Mouse (Mus musculus) small intestine, adult 2 months (tissue): ENCODE measurements around the gene Shc4. TPM values are rescaled to one million over a fixed set of nuclear protein-coding genes. Genes with fewer than 3 reads are reported as not detected.
A peak's percentile ranks its signal among the peaks of the same experiment; 100 is the strongest.

Source experiments
- H3K27ac ChIP-seq: fragments of 200-500 bp; 2 replicates; pipeline ENCODE4 v1.5.1; 2012; ENCODE audit warnings: low read depth, low read length, control low read depth, inconsistent platforms; ENCODE audit not compliant: insufficient read depth
- H3K27me3 ChIP-seq: fragments of 200-500 bp; 2 replicates; pipeline ENCODE4 v1.6.1; 2012; ENCODE audit warnings: mild to moderate bottlenecking, moderate library complexity, low read length, inconsistent platforms; ENCODE audit not compliant: control insufficient read depth, insufficient read depth
- H3K36me3 ChIP-seq: fragments of 200-500 bp; 2 replicates; pipeline ENCODE4 v1.6.1; 2012; ENCODE audit warnings: mild to moderate bottlenecking, low read length, control low read depth, inconsistent platforms; ENCODE audit not compliant: control insufficient read depth, insufficient read depth
- H3K4me1 ChIP-seq: fragments of 200-500 bp; 2 replicates; pipeline ENCODE4 v1.6.1; 2012; ENCODE audit warnings: low read length, inconsistent platforms, mixed read lengths; ENCODE audit not compliant: control insufficient read depth, insufficient read depth, insufficient read length
- H3K4me3 ChIP-seq: fragments of 200-500 bp; 2 replicates; pipeline ENCODE4 v1.5.1; 2012; ENCODE audit warnings: low read depth, mild to moderate bottlenecking, control low read depth, inconsistent platforms, low read length, moderate library complexity
- CTCF ChIP-seq: fragments of 200-500 bp; IDR thresholded peaks from 2 replicates; pipeline ENCODE4 v1.5.1; 2012; ENCODE audit warnings: low read depth, mild to moderate bottlenecking, control low read depth, inconsistent platforms, low read length, moderate library complexity, mixed read lengths; ENCODE audit not compliant: insufficient replicate concordance, insufficient read length; ENCODE audit errors: extremely low read depth
- POLR2A ChIP-seq: fragments of 200-500 bp; IDR thresholded peaks from 2 replicates; pipeline ENCODE4 v1.6.1; 2012; ENCODE audit warnings: low read depth, mild to moderate bottlenecking, control low read depth, inconsistent platforms, low read length, moderate library complexity
- WGBS: fragments of 180-500 bp; shearing (Covaris S2); methylation state at CpG from one replicate; pipeline ENCODE4 v1.1.7; 2018; 5-methylcytosine and 5-hydroxymethylcytosine counted together
- polyA plus RNA-seq: library from polyadenylated mRNA; depleted of rRNA; stranded (reverse); fragments of >200 nt; gene quantifications from 2 replicates; pipeline ENCODE4 v1.2.3, GENCODE M21; 2012

Shc4 gene
- polyA plus RNA-seq, 1 experiment: 0.13 TPM

GRCm38 (mm10) chr2:125735333-125736024 is 11.5 kb upstream of the Shc4 start:
- Histone ChIP-seq H3K27me3 (no peaks in the 10 kb centered on the region), H3K27ac (no peak overlapping the region), H3K4me1 (no peaks in the 10 kb centered on the region), H3K4me3 (no peak overlapping the region), H3K36me3 (peaks cover 15% of the 10 kb centered on the region)
- WGBS: 67% methylated on average over 2 of the region's 2 CpGs
- no peak for TF ChIP-seq POLR2A
- TF ChIP-seq CTCF: no peak

- Histone ChIP-seq H3K4me1 (no peaks in the 10 kb centered on the region), H3K36me3 (peaks cover 9% of the 10 kb centered on the region)
- no peak for TF ChIP-seq POLR2A
- no peak for TF ChIP-seq CTCF
Observed at GRCm38 (mm10) chr2:125734741-125735140, 10.8 kb upstream of the Shc4 start.

DNA sequence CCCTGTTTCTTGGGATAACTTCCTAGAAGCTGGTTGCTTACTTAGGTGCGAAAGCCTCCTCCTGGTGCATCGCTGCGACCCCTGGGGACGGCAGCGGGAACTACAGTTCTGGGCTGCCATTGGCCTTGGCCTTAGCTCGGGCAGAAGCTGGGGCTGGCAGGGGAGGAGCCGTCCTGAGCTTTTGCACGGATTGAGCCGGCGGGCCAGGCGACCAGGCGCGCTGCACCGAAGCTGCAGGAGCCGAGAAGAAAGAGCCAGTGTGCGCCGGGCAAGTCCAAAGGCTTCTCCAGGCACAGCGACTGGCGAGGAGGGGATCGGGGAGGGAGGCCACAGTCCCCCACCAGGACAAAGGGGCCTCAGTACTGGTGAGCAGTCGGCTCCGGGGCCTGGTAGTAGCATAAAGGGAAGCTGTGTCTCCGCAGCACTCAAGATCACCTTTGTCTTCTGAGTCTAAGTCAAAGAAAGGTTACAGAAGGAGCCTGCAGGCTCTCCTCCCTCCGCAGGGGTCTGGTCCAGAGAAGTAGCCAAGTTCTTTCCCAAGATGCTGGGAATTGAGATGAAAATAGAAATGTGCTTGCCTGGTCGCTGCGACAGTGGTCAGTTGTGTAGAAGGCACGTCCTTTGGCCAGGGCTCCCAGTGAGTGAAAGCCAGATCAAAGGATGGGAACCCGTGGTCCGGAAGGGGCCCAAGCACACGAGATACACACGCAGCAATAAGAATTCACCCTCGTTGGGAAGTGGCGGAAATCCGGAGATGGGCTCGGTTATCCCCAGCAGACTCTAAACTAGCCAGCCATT is 8.0 kb upstream of the Shc4 start:
- Histone ChIP-seq H3K27ac (no peak overlapping the region), H3K4me1 (no peaks in the 10 kb centered on the region), H3K27me3 (no peaks in the 10 kb centered on the region), H3K36me3 (no peaks in the 10 kb centered on the region), H3K4me3 (peak overlapping the region; percentile 43)
- 20% methylated on average over 35 of the region's 35 CpGs for WGBS
- TF ChIP-seq POLR2A: no peak
- TF ChIP-seq CTCF: peak; percentile 89

More at GRCm38 (mm10) chr2:125734741-125735140, 10.8 kb upstream of the Shc4 start:
- H3K27ac ChIP-seq: 0 out of 2 replicates have a peak overlapping the region, but pooled peaks have one; percentile 15
- H3K27me3 ChIP-seq: no peaks in the 10 kb centered on the region
- no peak overlapping the region for H3K4me3 ChIP-seq

GRCm38 (mm10) chr2:125724546-125725114 is 682 bp upstream of the Shc4 start:
- TF ChIP-seq CTCF (no peak), POLR2A (no peak)
- WGBS: 9% methylated on average over 16 of the region's 16 CpGs
- H3K27ac ChIP-seq: no peak overlapping the region
- H3K27me3 ChIP-seq: peaks cover 20% of the 10 kb centered on the region
- no peaks in the 10 kb centered on the region for H3K36me3 ChIP-seq
- H3K4me1 ChIP-seq: peaks cover 10% of the 10 kb centered on the region
- H3K4me3 ChIP-seq: peak overlapping the region; percentile 5; the same call in 1 of the 2 replicates

DNA sequence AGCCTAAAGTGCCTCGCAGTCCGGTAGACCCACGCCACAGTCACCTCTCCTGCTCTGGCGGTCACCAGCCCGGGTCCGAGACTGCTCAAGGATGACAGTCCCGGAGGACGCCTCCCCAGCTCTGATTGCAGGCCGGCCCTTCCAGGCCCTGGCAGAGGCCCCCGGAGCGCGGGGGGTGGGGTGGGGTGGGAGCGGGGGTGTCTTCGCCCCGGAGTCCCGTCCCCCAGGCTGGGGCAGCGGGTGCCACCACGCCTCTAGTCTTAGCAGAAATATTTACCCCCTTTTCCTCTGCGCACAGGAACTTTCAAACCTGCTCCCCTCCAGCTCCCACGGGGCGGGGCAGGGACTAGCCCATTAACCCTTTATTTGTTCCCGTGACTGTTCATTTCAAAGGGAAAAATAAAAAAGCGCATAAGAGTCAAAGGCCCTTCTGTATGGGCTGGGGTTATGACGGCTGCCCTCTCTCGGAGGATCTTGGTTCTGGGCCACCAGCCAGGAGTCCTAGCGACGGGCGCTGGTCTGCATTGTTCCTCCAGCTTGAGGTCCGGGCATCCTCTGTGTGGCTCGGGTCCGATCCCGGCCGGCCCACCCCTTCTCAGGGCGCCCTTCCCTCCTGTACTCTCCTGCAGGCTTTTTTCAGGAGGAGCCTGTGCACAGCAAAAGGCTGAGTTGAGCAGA is 401 bp downstream of the Shc4 start:
- under 1% methylated on average over 34 of the region's 34 CpGs for WGBS
- peaks cover 20% of the 10 kb centered on the region for H3K27me3 ChIP-seq
- H3K4me1 ChIP-seq: peaks cover 10% of the 10 kb centered on the region
- no peak overlapping the region for H3K27ac ChIP-seq
- no peaks in the 10 kb centered on the region for H3K36me3 ChIP-seq
- TF ChIP-seq CTCF (0 out of 2 replicates have a peak, but pooled peaks have one; percentile 4), POLR2A (no peak)
- peak overlapping the region; percentile 51 for H3K4me3 ChIP-seq

GRCm38 (mm10) chr2:125723086-125723407 is 901 bp downstream of the Shc4 start:
- no peak overlapping the region for H3K27ac ChIP-seq
- WGBS: 4% methylated on average over 18 of the region's 18 CpGs
- H3K36me3 ChIP-seq: no peaks in the 10 kb centered on the region
- peaks cover 10% of the 10 kb centered on the region for H3K4me1 ChIP-seq
- peaks cover 20% of the 10 kb centered on the region for H3K27me3 ChIP-seq
- peak overlapping the region; percentile 51 for H3K4me3 ChIP-seq
- TF ChIP-seq CTCF (no peak), POLR2A (no peak)

DNA sequence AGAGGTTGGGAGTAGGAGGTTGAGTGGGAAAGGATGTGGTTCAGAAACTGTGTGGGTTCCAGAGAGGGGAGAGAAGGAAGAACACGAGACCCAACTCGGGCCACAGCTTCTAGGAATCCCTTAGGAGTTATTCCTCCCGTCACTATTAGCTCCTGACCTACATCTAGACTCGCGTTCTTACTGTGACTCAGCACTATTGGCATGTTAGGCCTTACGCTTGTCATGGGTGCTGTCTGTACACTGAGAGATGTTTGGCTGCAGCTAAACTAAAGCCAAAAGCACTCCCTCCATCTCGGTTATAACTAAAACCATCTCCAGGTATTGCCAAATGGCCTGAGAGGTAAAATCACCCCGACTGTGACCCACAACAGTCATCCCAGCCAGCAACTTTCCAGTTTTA is 7.3 kb downstream of the Shc4 start:
- H3K27ac ChIP-seq: no peak overlapping the region
- no peaks in the 10 kb centered on the region for H3K4me1 ChIP-seq
- H3K36me3 ChIP-seq: no peaks in the 10 kb centered on the region
- no peak overlapping the region for H3K4me3 ChIP-seq
- no peaks in the 10 kb centered on the region for H3K27me3 ChIP-seq
- TF ChIP-seq CTCF: no peak
- TF ChIP-seq POLR2A: no peak
- WGBS: 73% methylated on average over 8 of the region's 8 CpGs
